In genomic region chr7:87950205-87950604, GRCm38 (mm10) we compare ENCODE assay signal across 22 mouse cellular contexts.
DNase-seq lines count a peak whose midpoint lies in the region; ATAC-seq and TF ChIP-seq lines count a peak whose summit lies in the region.
"Had no signal": no experiment of that assay in that cellular context is flagged by ENCODE, and none has a peak within 500 bp of the region (broad histone marks: within the 10 kb centered on the region; RNA-seq: fewer than 3 reads in every experiment).

No protein-coding gene starts in this region.

- TF ChIP-seq CTCF in left cerebral cortex, adult 2 months (IDR thresholded peaks at IDR 0.05), result no peak

- peak; percentile 24 to 45 for DNase-seq in left cerebral cortex, adult 18-20 months (ENCODE audit: low spot score in 2 of 2)
- no peak for DNase-seq in left cerebral cortex, adult 2 months (ENCODE audit: extremely low spot score in 1 of 2, low spot score in 2 of 2)
- DNase-seq in right cerebral cortex, adult 18-20 months, result peak; percentile 54
- DNase-seq in telencephalon, adult 2 months (ENCODE audit: low read depth, low spot score), result peak; percentile 53
- DNase-seq in thymus, postnatal 25 days, result no peak
- no peak for DNase-seq in lung, postnatal 14 days
- DNase-seq: cerebellum, adult 9-10 months; gastrocnemius, postnatal 10 days; heart, adult 11 months; heart, postnatal 14 days; kidney, adult 2 months; kidney, postnatal 25 days; retina, postnatal 1 day had no signal

- H3K27ac ChIP-seq in forebrain, embryonic 16.5 days (ENCODE audit: low read length), result no peak overlapping the region
- no peak overlapping the region for H3K27ac ChIP-seq in forebrain, embryonic 15.5 days (replicated peaks)
- H3K27ac ChIP-seq in left cerebral cortex, adult 2 months, result no peak overlapping the region
- H3K27ac ChIP-seq: embryonic facial prominence, embryonic 13.5 days; hindbrain, embryonic 12.5 days; liver, embryonic 14.5 days; lung, embryonic 15.5 days had no signal

- H3K36me3 ChIP-seq in forebrain, embryonic 16.5 days (ENCODE audit: control insufficient read depth, insufficient read depth), result no peaks in the 10 kb centered on the region
- no peaks in the 10 kb centered on the region for H3K36me3 ChIP-seq in forebrain, embryonic 15.5 days
- H3K36me3 ChIP-seq: embryonic facial prominence, embryonic 13.5 days; heart, embryonic 12.5 days; hindbrain, embryonic 12.5 days; lung, embryonic 15.5 days had no signal

- H3K27me3 ChIP-seq in forebrain, embryonic 16.5 days (replicated peaks; ENCODE audit: control insufficient read depth, insufficient read depth, low read length), result no peaks in the 10 kb centered on the region
- H3K27me3 ChIP-seq in forebrain, embryonic 15.5 days, result no peaks in the 10 kb centered on the region
- H3K27me3 ChIP-seq: embryonic facial prominence, embryonic 13.5 days; heart, embryonic 12.5 days; hindbrain, embryonic 12.5 days; lung, embryonic 15.5 days had no signal

- 0 out of 2 replicates have a peak, but pooled peaks have one; percentile 33 for ATAC-seq in forebrain, embryonic 16.5 days
- ATAC-seq in forebrain, embryonic 15.5 days (replicated peaks), result no peak; the same call in 1 of the 2 replicates
- ATAC-seq: inflammation-experienced regulatory T-cells, adult 6 months had no signal

- H3K4me3 ChIP-seq in forebrain, embryonic 16.5 days (replicated peaks; ENCODE audit: low read length), result no peak overlapping the region
- H3K4me3 ChIP-seq in forebrain, embryonic 15.5 days, result no peak overlapping the region
- no peak overlapping the region for H3K4me3 ChIP-seq in left cerebral cortex, adult 2 months
- H3K4me3 ChIP-seq: embryonic facial prominence, embryonic 13.5 days; heart, embryonic 12.5 days; hindbrain, embryonic 12.5 days; lung, embryonic 15.5 days had no signal

- no peaks in the 10 kb centered on the region for H3K9me3 ChIP-seq in forebrain, embryonic 16.5 days (ENCODE audit: control insufficient read depth, low read length)
- no peaks in the 10 kb centered on the region for H3K9me3 ChIP-seq in forebrain, embryonic 15.5 days
- H3K9me3 ChIP-seq: embryonic facial prominence, embryonic 13.5 days; heart, embryonic 12.5 days; hindbrain, embryonic 12.5 days; lung, embryonic 15.5 days had no signal

- H3K4me2 ChIP-seq in forebrain, embryonic 16.5 days (ENCODE audit: low read length), result no peak overlapping the region
- no peak overlapping the region for H3K4me2 ChIP-seq in forebrain, embryonic 15.5 days (replicated peaks)
- H3K4me2 ChIP-seq: embryonic facial prominence, embryonic 13.5 days; heart, embryonic 12.5 days; hindbrain, embryonic 12.5 days; lung, embryonic 15.5 days; midbrain, embryonic 11.5 days had no signal

- intact Hi-C loops in left cerebral cortex, adult 2 months (cut with DNase I), result loop anchor here (10.0 kb wide), 1 partner anchor 245 kb away; no protein-coding TSS in a partner anchor

- WGBS in forebrain, embryonic 16.5 days, result 93% methylated on average over 1 of the region's 1 CpGs
- WGBS in forebrain, embryonic 15.5 days, result 93% methylated on average over 1 of the region's 1 CpGs

- no peak overlapping the region for H3K9ac ChIP-seq in forebrain, embryonic 16.5 days (replicated peaks; ENCODE audit: low read depth, low read length)
- H3K9ac ChIP-seq in forebrain, embryonic 15.5 days (replicated peaks), result no peak overlapping the region
- H3K9ac ChIP-seq: embryonic facial prominence, embryonic 13.5 days; heart, embryonic 12.5 days; hindbrain, embryonic 12.5 days; liver, embryonic 14.5 days; lung, embryonic 15.5 days had no signal

- H3K4me1 ChIP-seq in forebrain, embryonic 16.5 days (replicated peaks; ENCODE audit: control insufficient read depth, insufficient read depth, low read length), result no peaks in the 10 kb centered on the region
- H3K4me1 ChIP-seq in forebrain, embryonic 15.5 days, result no peaks in the 10 kb centered on the region
- H3K4me1 ChIP-seq: embryonic facial prominence, embryonic 13.5 days; heart, embryonic 12.5 days; hindbrain, embryonic 12.5 days; lung, embryonic 15.5 days had no signal

Comparison
In these comparisons a context has a peak if more than half of its experiments do, and no peak if none do; other contexts are left out.
1. DNase-seq: peak in left cerebral cortex, adult 18-20 months (2 of 2), right cerebral cortex, adult 18-20 months (single experiment) and telencephalon, adult 2 months (single experiment); none in left cerebral cortex, adult 2 months (0 of 2), thymus, postnatal 25 days (single experiment) and lung, postnatal 14 days (single experiment).